Mouse (Mus musculus) heart, postnatal 0 days (tissue): ENCODE data around the gene Copg1.

ENCODE experiments used
- CTCF ChIP-seq: IDR thresholded peaks from 2 replicates; pipeline ENCODE4 v1.5.1; 2016; ENCODE audit warnings: antibody characterized with exemption, control low read depth, low read depth
- EP300 ChIP-seq: IDR thresholded peaks from 2 replicates; pipeline ENCODE4 v1.6.1; 2016; ENCODE audit warnings: antibody characterized with exemption, low read depth

DNA sequence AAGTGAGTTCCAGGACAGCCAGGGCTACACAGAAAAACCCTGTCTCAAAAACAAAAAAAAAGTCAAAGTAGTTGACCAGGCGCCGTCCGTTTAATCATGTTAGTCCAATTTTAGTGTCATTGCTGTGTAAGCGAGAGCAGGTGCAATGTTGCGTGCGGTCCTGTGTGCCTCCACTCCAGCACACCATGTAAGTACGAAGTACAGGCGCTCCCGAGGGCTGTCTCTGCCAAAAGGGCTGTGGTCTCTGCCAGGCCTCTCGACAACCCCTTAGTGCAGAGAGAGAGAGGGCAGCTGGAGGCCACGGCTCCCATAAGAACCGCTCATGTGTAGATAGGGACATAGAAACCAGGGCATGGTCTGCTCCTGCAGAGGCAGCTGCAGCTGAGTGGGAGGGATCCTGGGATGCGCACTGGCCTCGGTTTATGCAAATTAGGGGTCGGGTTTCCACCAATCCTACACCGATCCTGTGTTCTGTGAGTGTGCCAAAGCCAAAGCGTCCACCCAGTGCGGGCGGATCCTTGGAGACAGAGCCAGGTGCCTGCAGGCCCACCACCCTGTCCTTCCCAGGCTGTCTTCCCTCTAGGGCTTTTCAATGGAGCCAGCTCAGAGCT, 49.7 kb downstream of the Copg1 start:
- no peak for TF ChIP-seq CTCF
- TF ChIP-seq EP300, result no peak
